Mouse (Mus musculus) frontal cortex, postnatal 36 days (tissue): ENCODE results near the gene Igf2r.

ENCODE experiments used
- DNase-seq, 2 experiments: peaks; one replicate each; pipeline ENCODE4 v3.0.0; 2022; ENCODE audit warnings: low spot score in 2 of 2

Gene Igf2r

GRCm38 (mm10) chr17:12782861-12783847, 13.7 kb upstream of the Igf2r start:
- DNase-seq, result no peak

DNA sequence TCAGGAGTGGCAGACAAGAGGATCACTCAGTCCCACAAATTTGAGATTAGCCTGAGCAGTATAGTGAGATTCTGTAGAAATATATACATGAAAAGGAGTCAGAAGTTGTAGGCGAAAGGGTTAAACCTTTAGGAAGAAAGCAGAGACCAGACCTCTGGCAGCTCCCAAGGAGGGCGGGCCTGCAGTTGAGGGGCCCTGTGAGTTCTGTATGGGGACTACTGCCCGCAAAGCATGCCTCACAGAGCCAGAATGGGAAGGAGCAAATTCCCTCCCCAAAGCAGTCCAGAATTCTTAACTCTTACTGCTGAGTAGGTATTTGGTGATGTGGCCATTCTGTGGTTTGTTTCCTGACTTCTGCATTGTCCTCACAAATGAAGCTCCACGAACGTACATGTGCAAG, 11.6 kb upstream of the Igf2r start:
- no peak for DNase-seq

- no peak for DNase-seq
These were observed 10.7 kb upstream of the Igf2r start for GRCm38 (mm10) chr17:12780125-12780524.

- DNase-seq, result no peak
These were observed 10.0 kb upstream of the Igf2r start for GRCm38 (mm10) chr17:12779442-12779841.

DNA sequence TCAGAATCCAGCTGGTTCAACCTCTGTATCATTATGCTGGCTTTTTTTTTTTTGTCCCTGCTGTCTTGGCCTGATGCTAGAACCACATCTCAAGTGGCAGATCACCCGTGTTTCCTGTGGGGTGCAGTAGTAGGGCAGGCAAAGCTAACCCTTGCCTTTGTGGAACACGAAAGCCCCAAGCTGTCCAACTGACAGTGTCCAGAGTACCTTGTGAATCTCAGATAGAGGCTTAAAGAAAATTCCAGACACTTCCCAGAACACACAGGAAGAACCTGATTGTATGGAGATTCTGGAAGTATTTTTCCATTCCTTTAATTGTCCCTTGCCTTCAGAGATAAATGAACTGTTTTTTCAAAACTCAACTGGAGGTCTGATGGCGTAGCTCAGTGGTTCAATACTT, 4.5 kb upstream of the Igf2r start:
- no peak for DNase-seq

DNA sequence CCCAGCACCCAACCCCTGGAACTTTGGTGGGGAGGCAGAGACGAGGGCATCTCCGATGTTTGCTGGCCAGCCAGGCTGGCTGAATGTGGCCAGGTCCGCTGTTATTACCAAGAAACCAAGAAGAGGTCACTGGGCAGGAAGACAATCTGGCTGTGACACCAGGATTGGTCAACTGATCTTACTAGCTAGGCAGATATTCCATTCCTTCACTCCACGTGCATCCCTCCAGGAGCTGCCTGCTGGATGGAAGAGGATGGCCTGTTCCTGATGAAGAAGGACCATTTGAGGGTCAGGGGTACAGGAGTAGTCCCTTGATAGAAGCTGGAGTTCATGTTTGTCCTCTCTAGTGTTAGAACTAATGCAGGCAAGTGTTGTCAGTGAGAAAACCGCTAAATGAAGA, 1.0 kb upstream of the Igf2r start:
- DNase-seq, result no peak

DNA sequence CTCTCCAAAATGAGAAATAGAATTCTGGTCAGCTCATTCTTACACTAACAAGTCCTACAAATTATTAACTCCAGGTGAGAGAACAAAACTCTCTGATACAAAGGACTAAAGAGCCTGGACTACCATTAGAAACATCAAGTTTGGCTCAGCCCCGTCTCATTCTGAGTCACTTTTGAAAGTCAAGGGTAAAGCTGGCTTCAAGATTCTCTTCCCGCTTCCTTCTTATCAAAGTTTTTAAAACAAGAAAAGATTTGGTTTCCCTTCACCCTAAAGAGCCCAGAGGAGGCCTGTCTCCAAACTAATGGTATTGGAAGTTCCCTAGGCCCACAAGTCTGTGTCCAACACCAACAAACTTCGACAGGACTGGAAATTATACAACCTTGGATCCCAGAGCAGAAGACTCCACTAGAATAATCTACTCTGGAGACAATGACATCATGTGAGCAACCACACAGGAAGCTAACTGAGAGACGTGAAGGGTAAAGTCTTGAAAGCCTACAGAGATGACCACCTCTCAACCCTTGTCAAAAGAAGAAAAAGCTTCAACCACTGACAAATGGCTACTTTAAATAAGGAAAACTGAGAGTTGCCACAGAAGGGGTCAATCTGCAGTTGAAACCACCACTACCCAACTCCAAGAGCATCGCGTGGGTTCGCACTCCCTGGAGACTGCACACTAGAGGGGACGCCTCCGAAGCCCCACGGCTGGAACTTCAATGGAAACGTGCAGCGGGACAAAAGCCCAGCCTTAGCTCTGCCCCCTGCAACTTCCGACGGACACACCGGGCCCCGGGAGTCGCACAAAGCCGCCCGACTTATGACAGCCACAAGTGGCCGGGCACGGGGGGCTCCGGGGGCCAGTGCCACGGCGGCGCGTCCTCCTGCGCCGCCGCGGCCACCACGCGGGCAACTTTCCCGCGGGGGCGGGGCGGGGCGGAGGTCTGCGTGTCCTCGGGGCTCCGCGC, 767 bp downstream of the Igf2r start:
- no peak for DNase-seq

- no peak for DNase-seq
These were observed 2.1 kb downstream of the Igf2r start for GRCm38 (mm10) chr17:12767294-12767852.

GRCm38 (mm10) chr17:12763412-12763811, 6.1 kb downstream of the Igf2r start:
- DNase-seq, result no peak

GRCm38 (mm10) chr17:12760355-12761146, 8.9 kb downstream of the Igf2r start:
- DNase-seq, result no peak

DNA sequence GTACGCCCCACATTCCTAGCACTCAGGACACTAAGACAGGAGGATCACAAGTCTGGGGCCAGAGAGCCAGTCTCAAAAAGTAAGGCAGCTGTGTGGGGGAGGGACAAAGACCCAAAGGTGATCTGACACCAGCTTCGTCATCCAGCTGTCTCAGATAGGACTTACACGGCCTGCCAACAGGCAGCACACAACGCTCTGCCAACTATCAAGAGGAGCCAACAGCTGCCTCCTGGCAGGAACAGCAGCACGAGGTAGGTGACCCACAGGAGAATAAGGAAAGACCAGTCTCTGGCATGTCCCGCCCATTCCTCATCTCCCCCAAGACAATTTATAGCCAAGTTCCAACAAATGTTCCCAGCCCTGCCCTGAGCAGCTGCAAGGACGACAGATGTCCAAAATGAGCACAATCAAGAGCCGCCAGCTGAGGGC, 9.8 kb downstream of the Igf2r start:
- no peak for DNase-seq

- DNase-seq, result no peak
These were observed 10.6 kb downstream of the Igf2r start for GRCm38 (mm10) chr17:12758701-12759455.

DNA sequence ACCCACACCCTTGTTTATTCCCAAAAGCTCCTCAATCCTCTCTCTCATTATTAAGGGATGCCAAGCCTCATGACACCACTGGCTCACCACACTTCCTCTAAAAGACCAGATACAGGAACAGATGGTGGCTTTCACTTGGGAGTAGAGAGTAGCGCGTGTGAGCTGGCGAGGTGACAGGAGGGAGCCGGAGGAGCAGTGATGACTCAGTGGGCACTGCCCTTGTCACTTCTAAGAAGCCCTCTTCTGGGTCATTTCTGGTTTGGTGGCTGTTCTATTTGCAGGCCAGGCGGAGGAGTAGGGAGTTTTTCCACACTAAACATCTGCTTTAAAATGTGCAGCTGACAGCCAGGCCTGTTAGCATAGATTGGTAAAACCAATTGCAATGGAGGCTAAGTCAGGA, 11.5 kb downstream of the Igf2r start:
- DNase-seq, result peak; percentile 49 to 59

DNA sequence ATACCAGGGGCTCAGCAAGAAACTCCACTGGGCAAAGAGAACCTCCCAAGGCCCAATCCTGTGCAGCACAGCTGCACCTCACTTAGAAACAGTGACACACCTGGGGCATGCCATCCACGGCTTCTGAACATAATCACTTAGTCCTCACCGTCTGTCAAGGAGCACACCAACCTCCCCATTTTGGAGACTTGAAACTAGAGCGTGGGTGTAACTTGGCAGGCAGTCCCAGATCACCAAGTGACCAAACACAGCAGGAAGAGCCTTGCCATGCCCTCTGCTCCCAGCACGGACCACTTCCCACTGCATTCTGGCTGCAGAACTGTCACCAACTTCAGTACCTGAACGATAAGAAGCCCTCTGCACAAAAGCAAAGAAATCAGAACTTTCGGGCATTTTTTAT, 12.3 kb downstream of the Igf2r start:
- DNase-seq, result no peak

DNA sequence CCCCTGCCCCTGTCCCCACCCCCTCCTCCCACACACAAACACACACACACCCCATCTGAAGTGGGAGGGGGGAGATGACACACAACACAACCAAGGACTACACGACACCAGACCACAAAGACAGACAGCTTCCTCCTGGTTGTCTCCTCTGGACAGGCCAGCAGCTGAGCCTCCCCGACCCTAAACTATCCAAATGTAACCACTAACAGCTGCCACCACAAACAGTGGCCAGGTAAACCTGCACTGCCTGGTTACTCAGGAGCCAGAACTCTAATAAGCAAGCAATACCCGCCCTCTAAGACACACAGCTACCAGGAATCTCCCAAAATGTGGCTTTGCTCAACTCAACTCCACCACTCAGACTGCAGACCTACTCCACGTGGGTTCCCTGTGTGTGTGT, 13.5 kb downstream of the Igf2r start:
- no peak for DNase-seq

- DNase-seq, result no peak
These were observed 14.3 kb downstream of the Igf2r start for GRCm38 (mm10) chr17:12755146-12755545.

DNA sequence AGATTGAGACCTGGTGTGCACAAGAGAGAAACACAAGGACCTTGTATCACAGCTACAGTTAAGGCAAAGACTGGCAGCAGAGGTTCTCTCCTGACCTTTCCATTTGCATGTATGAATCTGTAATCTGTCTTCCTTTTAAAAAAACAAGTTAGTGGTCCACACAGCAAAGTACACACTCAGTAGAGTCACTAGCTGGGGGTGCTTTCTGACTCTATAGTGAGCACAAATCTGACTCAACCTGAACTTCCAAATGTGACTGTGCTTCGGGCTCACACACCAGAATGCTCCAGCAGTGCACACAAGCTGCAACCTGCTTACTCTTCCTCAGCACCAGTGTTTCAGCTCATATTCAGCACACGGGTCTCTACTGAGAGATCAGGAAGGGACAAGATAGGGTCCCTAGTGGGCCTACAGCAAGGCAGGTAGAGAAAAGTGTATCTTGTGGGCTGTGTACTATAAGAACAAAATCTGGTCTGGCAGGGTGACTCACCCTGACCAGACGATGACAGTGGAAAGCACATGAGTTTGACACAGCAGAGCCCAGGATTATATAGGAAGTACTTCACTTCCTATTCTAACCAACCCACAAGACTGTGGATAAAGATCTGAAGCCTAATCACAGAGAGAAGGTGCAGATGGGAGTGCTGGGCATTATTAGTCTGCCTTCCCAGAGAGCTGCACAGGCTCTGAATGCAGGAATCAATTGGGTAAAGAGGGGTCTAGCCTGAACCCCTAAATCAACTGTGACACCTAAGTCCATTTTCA, 15.0 kb downstream of the Igf2r start:
- DNase-seq, result no peak

DNA sequence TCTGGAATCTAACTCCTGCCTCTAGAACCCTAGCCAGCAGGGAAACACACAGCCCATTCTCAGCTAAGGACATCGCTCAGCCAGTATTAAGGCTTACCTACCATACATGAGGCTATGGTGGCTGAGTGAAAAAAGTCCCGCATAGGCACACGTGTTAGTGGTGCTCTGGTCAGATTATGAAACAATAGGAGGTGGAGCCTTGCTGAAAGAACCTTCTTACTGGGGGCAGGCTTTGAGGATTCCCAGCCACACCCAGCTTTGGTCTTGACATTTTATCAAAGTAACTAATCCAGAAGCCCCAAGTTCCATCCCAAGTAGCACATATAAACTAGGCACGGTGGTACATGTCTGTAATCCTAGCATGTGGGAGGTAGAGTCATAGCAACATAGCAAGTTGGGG, 16.4 kb downstream of the Igf2r start:
- DNase-seq, result no peak

- no peak for DNase-seq
These were observed 17.8 kb downstream of the Igf2r start for GRCm38 (mm10) chr17:12751641-12752040.

- DNase-seq, result no peak
These were observed 18.2 kb downstream of the Igf2r start for GRCm38 (mm10) chr17:12751218-12751617.
